Mouse (Mus musculus) monocyte, adult 5-6 weeks (primary cell): Measurements from ENCODE around the gene Sult2b1. TPM values are rescaled to one million over a fixed set of nuclear protein-coding genes. Genes with fewer than 3 reads are reported as not detected.
A peak's percentile ranks its signal among the peaks of the same experiment; 100 is the strongest.

Experiments used
- ATAC-seq: fragments of 153-309, 156-312 bp; replicated peaks from 2 replicates; pipeline ENCODE4 v1.8.0; 2017; ENCODE audit warnings: mild to moderate bottlenecking; ENCODE audit not compliant: low TSS enrichment, insufficient number of reproducible peaks, severe bottlenecking, poor library complexity, low FRiP score
- total RNA-seq: library from RNA; stranded (forward); fragments of 200-1000, 200-491, 200-594 nt; gene quantifications from 3 replicates; pipeline ENCODE4 v1.2.3, GENCODE M21; 2017

Gene Sult2b1
- total RNA-seq, 1 experiment from 2014 or later: not detected

- no peak for ATAC-seq
These were observed 67.2 kb downstream of the Sult2b1 start for GRCm38 (mm10) chr7:45716952-45717917.

GRCm38 (mm10) chr7:45716460-45716857 lies 68.0 kb downstream of the Sult2b1 start:
- no peak for ATAC-seq

GRCm38 (mm10) chr7:45715741-45716459 lies 68.6 kb downstream of the Sult2b1 start:
- peak; percentile 51 for ATAC-seq

- ATAC-seq: peak; percentile 66
These were observed 69.3 kb downstream of the Sult2b1 start, which contains the start of gene Rpl18 for GRCm38 (mm10) chr7:45715090-45715708. TSS of gene Rpl18 (plus strand) at chr7:45715457.

- ATAC-seq: no peak
These were observed 69.8 kb downstream of the Sult2b1 start for GRCm38 (mm10) chr7:45714630-45715089.

- no peak for ATAC-seq
These were observed 70.5 kb downstream of the Sult2b1 start for GRCm38 (mm10) chr7:45713881-45714520.

GRCm38 (mm10) chr7:45713396-45713795 lies 71.1 kb downstream of the Sult2b1 start:
- no peak for ATAC-seq

GRCm38 (mm10) chr7:45712022-45712757 lies 72.3 kb downstream of the Sult2b1 start:
- ATAC-seq: no peak

- ATAC-seq: no peak
These were observed 73.0 kb downstream of the Sult2b1 start for GRCm38 (mm10) chr7:45711316-45712021.

GRCm38 (mm10) chr7:45710477-45711191 lies 73.8 kb downstream of the Sult2b1 start:
- no peak for ATAC-seq

- ATAC-seq: no peak
These were observed 74.7 kb downstream of the Sult2b1 start for GRCm38 (mm10) chr7:45709677-45710355.

GRCm38 (mm10) chr7:45709036-45709435 lies 75.4 kb downstream of the Sult2b1 start:
- no peak for ATAC-seq

GRCm38 (mm10) chr7:45708221-45708761 lies 76.2 kb downstream of the Sult2b1 start:
- no peak for ATAC-seq

- peak; percentile 47 for ATAC-seq
These were observed 77.0 kb downstream of the Sult2b1 start for GRCm38 (mm10) chr7:45707375-45707967.

- no peak for ATAC-seq
These were observed 77.7 kb downstream of the Sult2b1 start for GRCm38 (mm10) chr7:45706721-45707241.
